Mouse (Mus musculus) kidney, adult 2 months (tissue): Measurements from ENCODE around the gene Klf11.

ENCODE experiments used
- CTCF ChIP-seq: fragments of 200-500 bp; conservative IDR thresholded peaks from 2 replicates; pipeline ENCODE4 v1.5.1; 2011; ENCODE audit warnings: low read depth, mild to moderate bottlenecking, control low read depth, low read length, moderate library complexity, mixed read lengths; ENCODE audit not compliant: insufficient read depth, insufficient read length
- POLR2A ChIP-seq: fragments of 200-500 bp; IDR thresholded peaks from one replicate; pipeline ENCODE4 v1.6.1; 2011; ENCODE audit warnings: low read depth, low read length, control low read depth

- TF ChIP-seq POLR2A = no peak
- no peak for TF ChIP-seq CTCF
Measured at GRCm38 (mm10) chr12:24680492-24681285, 29.6 kb downstream of the Klf11 start.
